Mouse (Mus musculus) ES-E14 (cell line): Measurements from ENCODE around the gene Hbq1b. TPM values are rescaled to one million over a fixed set of nuclear protein-coding genes. Genes with fewer than 3 reads are reported as not detected.

Source experiments
- DNase-seq: peaks from one replicate; pipeline ENCODE4 v3.0.0-alpha.2; 2013; ENCODE audit warnings: low read depth, low spot score
- H3K27ac ChIP-seq: 2 replicates; pipeline ENCODE4 v1.5.1; 2012; ENCODE audit warnings: low read depth, mild to moderate bottlenecking, low read length, moderate library complexity, mixed read lengths; ENCODE audit not compliant: poor library complexity, insufficient read depth, severe bottlenecking
- H3K36me3 ChIP-seq: 2 replicates; pipeline ENCODE4 v1.6.1; 2012; ENCODE audit warnings: mild to moderate bottlenecking, low read length, moderate library complexity, mixed read lengths; ENCODE audit not compliant: control insufficient read depth, poor library complexity, insufficient read depth, severe bottlenecking
- H3K4me1 ChIP-seq, 2 experiments: fragments of 150-350 bp in 1 of 2; sonication (generic) in 1 of 2; 2 replicates each; pipeline ENCODE4 v1.6.1; 2012; ENCODE audit warnings: low read length in 2 of 2, mild to moderate bottlenecking in 1 of 2, mixed read lengths in 1 of 2; ENCODE audit not compliant: control insufficient read depth in 2 of 2, insufficient read depth in 2 of 2, poor library complexity in 1 of 2
- H3K4me3 ChIP-seq, 2 experiments: fragments of 150-350 bp in 1 of 2; sonication (generic) in 1 of 2; 2 replicates each; pipeline ENCODE4 v1.5.1; 2012; ENCODE audit warnings: low read length in 2 of 2, low read depth in 1 of 2, mild to moderate bottlenecking in 1 of 2, mixed read lengths in 1 of 2; ENCODE audit not compliant: insufficient read depth in 1 of 2, poor library complexity in 1 of 2, severe bottlenecking in 1 of 2
- H3K9ac ChIP-seq: 2 replicates; pipeline ENCODE4 v1.6.1; 2012; ENCODE audit warnings: low read depth, mild to moderate bottlenecking, low read length, mixed read lengths; ENCODE audit not compliant: poor library complexity, insufficient read depth, severe bottlenecking
- H3K9me3 ChIP-seq: fragments of 150-350 bp; sonication (generic); 2 replicates; pipeline ENCODE4 v1.6.1; 2012; ENCODE audit warnings: low read depth, mild to moderate bottlenecking, low read length; ENCODE audit not compliant: control insufficient read depth, insufficient read depth
- CHD2 ChIP-seq: IDR thresholded peaks from 2 replicates; pipeline ENCODE4 v1.6.1; 2014; ENCODE audit warnings: mild to moderate bottlenecking, low read depth, low read length, inconsistent platforms
- HCFC1 ChIP-seq: IDR thresholded peaks from 2 replicates; pipeline ENCODE4 v1.6.1; 2012; ENCODE audit warnings: low read length, inconsistent platforms, borderline replicate concordance; ENCODE audit not compliant: insufficient read depth
- MAFK ChIP-seq: IDR thresholded peaks from 2 replicates; pipeline ENCODE4 v1.6.1; 2014; ENCODE audit warnings: mild to moderate bottlenecking, low read depth, low read length, inconsistent platforms; ENCODE audit not compliant: insufficient read depth
- ZC3H11A ChIP-seq: IDR thresholded peaks from 2 replicates; pipeline ENCODE4 v1.6.1; 2012; ENCODE audit warnings: low read depth, mild to moderate bottlenecking, inconsistent platforms, low read length, borderline replicate concordance
- ZNF384 ChIP-seq: IDR thresholded peaks from 2 replicates; pipeline ENCODE4 v1.6.1; 2012; ENCODE audit warnings: low read depth, low read length, inconsistent platforms
- in situ Hi-C, 2 experiments: fragments of 600-800 bp; cut with MboI; formaldehyde crosslinking; loops; one replicate each; pipeline ENCODE4 v1.15.1; 2025; ENCODE audit warnings: low sequenced_read_pairs in 2 of 2, inconsistent platforms in 1 of 2; ENCODE audit not compliant: unreplicated experiment in 2 of 2
- total RNA-seq: library from RNA; depleted of rRNA; stranded (reverse); fragments of 300-350 nt; gene quantifications from 2 replicates; pipeline ENCODE4 v1.2.3, GENCODE M21; 2012

The Hbq1b gene
- total RNA-seq, 1 experiment, result 0.80 TPM

GRCm38 (mm10) chr11:32256566-32256965 lies 30.2 kb upstream of the Hbq1b start:
- no peak overlapping the region for H3K4me3 ChIP-seq
- H3K36me3 ChIP-seq, result peaks cover 4% of the 10 kb centered on the region; the same call in 1 of the 2 replicates
- H3K9me3 ChIP-seq, result no peaks in the 10 kb centered on the region
- H3K27ac ChIP-seq, result no peak overlapping the region
- in situ Hi-C loops, result no loop called here
- no peak overlapping the region for H3K9ac ChIP-seq
- DNase-seq, result no peak
- TF ChIP-seq ZNF384 (no peak), CHD2 (no peak), MAFK (no peak), HCFC1 (no peak), ZC3H11A (no peak)
- H3K4me1 ChIP-seq, result no peaks in the 10 kb centered on the region

DNA sequence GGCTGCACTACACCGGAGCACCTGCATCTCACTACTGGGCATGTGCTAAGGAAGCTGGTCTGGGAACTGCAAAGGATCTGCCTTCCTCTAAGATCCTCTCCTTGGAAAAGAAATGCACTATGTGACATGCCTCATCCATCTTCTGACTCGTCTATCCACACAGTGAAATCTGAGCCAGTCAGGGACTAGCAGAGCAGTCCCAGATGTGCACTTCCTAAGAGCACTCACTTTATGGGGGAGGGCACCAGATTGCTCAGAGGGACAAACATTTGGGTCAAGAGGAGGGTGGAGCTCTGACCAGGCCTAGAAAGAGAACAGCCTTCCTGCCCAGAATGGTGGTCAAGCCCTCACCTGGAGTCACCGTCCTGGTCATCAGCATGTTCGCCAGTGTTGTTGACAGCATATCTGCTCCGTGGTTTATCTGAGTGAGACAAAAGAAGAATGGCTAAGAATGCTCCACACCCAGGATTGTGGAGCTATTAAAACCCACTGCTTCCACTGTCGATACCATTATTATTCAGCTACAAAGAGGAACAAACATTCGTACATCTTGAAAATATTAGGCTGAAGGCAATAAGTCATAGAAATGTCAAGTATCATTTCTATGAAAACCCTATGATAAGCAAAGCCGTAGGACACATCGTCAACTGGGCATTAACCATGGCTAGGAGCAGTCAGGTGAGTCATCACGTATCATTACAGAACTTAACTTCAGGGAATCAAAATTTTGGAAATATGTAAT lies 23.9 kb upstream of the Hbq1b start:
- no peak for DNase-seq
- Histone ChIP-seq H3K9me3 (no peaks in the 10 kb centered on the region), H3K4me1 (peaks cover 0 to 3% of the 10 kb centered on the region in 2 experiments; a peak in 1 of 4 replicates), H3K4me3 (no peak overlapping the region), H3K27ac (no peak overlapping the region), H3K36me3 (no peaks in the 10 kb centered on the region; the same call in 1 of the 2 replicates), H3K9ac (no peak overlapping the region)
- TF ChIP-seq ZC3H11A (no peak), HCFC1 (no peak), CHD2 (no peak), MAFK (no peak), ZNF384 (no peak)
- in situ Hi-C loops, result no loop called here

GRCm38 (mm10) chr11:32265117-32265738 lies 21.5 kb upstream of the Hbq1b start:
- no peak overlapping the region for H3K4me3 ChIP-seq
- in situ Hi-C loops, result no loop called here
- H3K27ac ChIP-seq, result no peak overlapping the region
- peaks cover 0 to 3% of the 10 kb centered on the region in 2 experiments; a peak in 1 of 4 replicates for H3K4me1 ChIP-seq
- no peak overlapping the region for H3K9ac ChIP-seq
- no peak for DNase-seq
- H3K9me3 ChIP-seq, result no peaks in the 10 kb centered on the region
- H3K36me3 ChIP-seq, result no peaks in the 10 kb centered on the region; the same call in 1 of the 2 replicates
- TF ChIP-seq ZNF384 (peak; percentile 87), CHD2 (no peak)

DNA sequence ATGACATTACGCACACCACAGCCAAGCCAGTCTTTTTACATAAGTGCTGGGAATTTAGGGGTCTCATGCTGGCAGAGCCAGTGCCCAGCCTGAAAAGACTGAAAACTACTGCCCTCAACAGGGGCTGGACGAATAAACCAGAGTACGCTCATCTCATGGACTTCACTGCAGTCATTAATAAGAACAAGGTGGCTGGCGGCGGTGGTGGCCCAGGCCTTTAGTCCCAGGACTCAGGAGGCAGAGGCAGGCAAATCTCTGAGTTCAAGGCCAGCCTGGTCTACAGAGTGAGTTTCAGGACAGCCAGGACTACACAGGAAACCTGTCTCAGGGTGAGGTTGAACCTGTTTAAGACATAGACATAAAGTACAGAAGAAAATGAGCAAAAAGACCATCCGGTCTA lies 20.6 kb upstream of the Hbq1b start:
- no peak overlapping the region for H3K4me3 ChIP-seq
- no peak for TF ChIP-seq HCFC1
- no peak for TF ChIP-seq ZC3H11A
- DNase-seq, result no peak
- H3K9me3 ChIP-seq, result no peaks in the 10 kb centered on the region
- no peaks in the 10 kb centered on the region; the same call in 1 of the 2 replicates for H3K36me3 ChIP-seq
- H3K27ac ChIP-seq, result no peak overlapping the region
- no peak overlapping the region for H3K9ac ChIP-seq
- in situ Hi-C loops, result no loop called here
- H3K4me1 ChIP-seq, result peaks cover 0 to 3% of the 10 kb centered on the region in 2 experiments; a peak in 1 of 4 replicates

DNA sequence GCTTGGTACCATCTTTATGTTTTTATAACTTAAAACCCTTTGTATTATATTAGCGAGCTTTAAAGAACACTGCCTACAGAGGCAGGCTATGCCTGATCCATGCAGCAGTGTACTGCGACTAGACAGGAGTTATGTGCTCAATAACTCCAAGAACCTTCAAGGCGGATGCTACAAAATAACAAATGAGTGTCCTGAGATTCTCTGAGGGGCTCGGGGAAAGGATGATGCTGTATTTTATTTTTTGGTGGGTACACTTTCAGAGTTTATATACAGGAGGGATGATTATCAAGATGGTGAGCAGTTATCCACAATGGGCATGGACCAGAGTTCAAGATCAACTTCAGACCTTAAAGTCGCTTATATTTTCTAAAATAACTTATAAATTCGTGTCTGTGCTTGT lies 20.0 kb upstream of the Hbq1b start:
- Histone ChIP-seq H3K27ac (no peak overlapping the region), H3K9ac (peak overlapping the region; percentile 99), H3K9me3 (no peaks in the 10 kb centered on the region), H3K4me1 (peaks cover 0 to 3% of the 10 kb centered on the region in 2 experiments; a peak in 1 of 4 replicates), H3K4me3 (peak overlapping the region; percentile 82 to 94), H3K36me3 (no peaks in the 10 kb centered on the region; the same call in 1 of the 2 replicates)
- DNase-seq, result no peak
- in situ Hi-C loops, result no loop called here
- TF ChIP-seq HCFC1 (no peak), CHD2 (no peak), ZNF384 (no peak), ZC3H11A (no peak), MAFK (no peak)
